Mouse (Mus musculus) gastrocnemius, postnatal 25 days (tissue): ENCODE data around the gene Hmox1. TPM values are rescaled to one million over a fixed set of nuclear protein-coding genes. Genes with fewer than 3 reads are reported as not detected.

Experiments used
- DNase-seq: peaks from one replicate; pipeline ENCODE4 v3.0.0; 2022
- total RNA-seq, 2 experiments: library from RNA; stranded (reverse); gene quantifications; 1 replicate in 1 of 2; 2 replicates in 1 of 2; pipeline ENCODE4 v1.2.3; 2021

Hmox1 gene
- total RNA-seq, 2 experiments from 2014 or later = 4.0 to 7.4 TPM

DNA sequence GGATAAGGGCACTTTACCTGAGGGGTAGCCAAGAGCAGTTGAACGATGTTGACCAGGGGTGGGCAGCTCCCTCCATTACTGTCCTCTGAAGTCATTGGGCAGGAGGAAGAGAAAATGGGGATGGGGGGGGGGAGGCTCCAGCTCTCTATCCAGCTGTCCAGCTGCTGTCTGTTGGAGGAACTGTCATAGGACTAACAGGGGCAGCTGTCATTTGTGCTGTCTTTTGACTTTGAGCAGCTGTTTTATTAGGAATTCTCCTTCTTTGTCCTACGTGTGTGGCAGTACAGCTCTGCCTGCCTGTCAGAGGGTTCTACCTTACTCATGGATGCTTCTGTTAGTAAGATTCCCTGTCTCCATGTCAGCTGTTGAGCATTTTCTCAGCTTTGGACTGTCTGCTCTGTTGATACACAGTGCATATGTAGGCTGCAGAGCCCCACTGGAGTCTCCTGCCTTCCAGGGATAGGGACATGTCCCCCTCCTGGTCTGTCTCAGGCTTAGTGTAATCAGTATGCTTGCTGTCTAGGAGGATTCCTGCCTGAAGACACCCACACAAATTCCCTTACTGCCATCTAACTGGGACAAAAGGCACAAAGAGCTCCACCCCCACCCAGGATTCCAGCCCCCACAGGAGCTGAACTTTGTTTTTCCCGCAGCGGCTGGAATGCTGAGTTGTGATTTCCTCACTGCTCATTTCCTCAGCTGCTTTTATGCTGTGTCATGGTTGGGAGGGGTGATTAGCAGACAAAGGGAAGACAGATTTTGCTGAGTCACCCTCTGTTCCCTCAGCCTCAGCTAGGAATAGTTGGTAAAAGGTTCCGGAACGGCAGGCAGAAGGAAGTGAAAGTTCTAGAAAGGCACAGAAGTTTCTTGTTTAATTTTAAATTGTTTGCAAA is 4.2 kb upstream of the Hmox1 start:
- DNase-seq = peak; percentile 72

DNA sequence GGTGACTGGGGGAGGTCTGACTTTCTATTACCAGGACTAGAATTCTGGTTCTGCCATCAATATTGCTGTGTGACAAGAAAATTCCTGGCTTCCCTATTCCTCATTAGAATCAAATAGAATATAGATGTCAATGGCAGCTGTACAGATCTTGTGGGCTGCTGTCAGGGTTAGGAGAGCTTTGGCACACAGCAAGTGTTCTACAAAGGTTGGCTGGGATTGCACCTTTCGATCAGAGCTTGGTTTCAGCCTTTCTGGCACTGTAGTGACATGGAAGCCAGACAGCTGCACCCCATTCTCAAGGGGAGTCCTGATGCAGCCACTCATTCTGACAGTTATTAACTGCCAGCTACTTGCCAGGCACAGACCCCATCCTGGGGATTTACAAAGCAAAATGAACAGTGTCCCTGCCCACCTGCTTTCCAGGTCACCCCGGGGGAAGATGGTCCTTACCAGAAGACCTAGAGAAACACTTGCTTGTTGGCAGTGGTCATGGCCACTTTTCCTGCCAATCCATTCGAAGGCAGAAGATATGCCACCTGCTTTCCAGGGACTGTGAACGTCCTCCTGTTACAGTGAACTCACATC is 2.5 kb upstream of the Hmox1 start:
- no peak for DNase-seq

GRCm38 (mm10) chr8:75102956-75103355 is 9.5 kb downstream of the Hmox1 start:
- DNase-seq = no peak

GRCm38 (mm10) chr8:75103376-75103878 is 10.0 kb downstream of the Hmox1 start:
- DNase-seq = no peak

- peak; percentile 67 for DNase-seq
Observed at GRCm38 (mm10) chr8:75108527-75109235, 15.3 kb downstream of the Hmox1 start.

DNA sequence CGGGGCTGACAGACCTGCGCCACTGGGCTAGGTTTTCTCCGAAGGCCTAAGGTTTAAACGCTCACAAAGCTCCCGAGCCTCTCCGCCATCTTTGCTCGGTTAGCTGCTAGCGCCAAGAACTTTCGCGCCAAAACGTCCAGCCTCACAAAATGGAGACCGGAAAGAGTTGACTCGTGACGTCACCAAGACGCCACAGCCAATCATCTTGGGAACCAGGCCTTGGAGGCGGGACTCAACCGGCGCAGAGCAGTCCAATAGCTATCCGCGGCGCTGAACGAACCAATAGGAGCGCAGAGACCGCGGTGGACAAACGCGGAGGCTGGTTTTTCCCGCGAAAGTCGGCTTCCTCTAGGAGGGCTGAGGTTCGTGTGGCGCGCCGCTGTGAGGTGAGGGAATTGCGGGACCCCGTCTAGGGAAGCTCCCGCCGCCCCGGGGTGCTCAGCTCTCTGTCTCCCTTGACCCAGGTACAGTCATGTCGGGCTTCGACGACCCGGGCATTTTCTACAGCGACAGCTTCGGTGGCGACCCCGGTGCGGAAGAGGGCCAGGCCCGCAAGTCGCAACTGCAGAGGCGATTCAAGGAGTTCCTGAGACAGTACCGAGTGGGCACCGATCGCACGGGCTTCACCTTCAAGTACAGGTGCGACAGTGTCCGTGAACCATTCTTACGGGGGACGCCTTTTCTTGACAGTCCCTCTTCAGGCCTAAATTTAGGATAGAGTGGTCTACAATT is 16.0 kb downstream of the Hmox1 start, which contains the start of gene Mcm5:
Gene Mcm5, plus strand, starts transcription at position 334 of the 732 bp plus-strand sequence.
- DNase-seq = peak; percentile 98

GRCm38 (mm10) chr8:75110093-75110492 is 16.7 kb downstream of the Hmox1 start:
- DNase-seq = no peak

- DNase-seq = no peak
Observed at GRCm38 (mm10) chr8:75118505-75118904, 25.1 kb downstream of the Hmox1 start.

DNA sequence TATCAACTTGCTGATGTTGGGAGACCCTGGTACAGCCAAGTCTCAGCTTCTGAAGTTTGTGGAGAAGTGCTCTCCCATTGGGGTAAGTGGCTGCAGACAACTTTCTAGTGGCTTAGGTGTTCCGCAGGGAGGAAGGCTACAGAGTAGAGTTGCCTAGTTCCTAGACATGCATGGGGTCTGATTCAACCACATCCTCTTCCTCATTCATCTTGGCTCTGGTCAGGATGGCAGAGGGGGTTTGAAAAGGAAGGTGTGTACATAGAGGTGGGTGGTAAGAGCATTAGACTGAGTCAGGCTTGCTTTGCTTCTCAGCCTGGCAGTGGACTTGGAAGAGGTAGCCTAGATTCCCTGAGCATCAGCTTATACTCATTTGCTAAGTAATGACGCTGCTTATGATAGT is 25.9 kb downstream of the Hmox1 start:
- DNase-seq = no peak

DNA sequence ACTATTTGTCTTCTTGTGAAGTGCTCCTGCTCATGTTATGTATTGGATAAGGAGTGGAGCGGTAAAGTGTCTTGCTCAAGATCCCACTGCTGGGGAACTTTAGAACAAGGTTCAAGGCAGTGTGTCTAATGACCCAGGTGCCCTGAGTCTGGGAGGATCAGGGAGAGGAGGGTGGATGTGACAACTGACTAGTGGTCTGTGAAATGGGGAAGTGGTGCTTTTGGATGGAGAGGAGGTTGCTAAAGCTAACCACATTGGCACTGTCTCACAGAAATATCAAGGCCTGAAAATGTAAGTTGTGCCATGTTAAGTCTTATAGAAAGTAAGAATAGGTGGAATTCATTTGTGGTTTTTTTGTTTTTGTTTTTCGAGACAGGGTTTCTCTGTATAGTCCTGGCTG is 26.3 kb downstream of the Hmox1 start:
- DNase-seq = no peak

GRCm38 (mm10) chr8:75127406-75127805 is 34.0 kb downstream of the Hmox1 start:
- no peak for DNase-seq

- DNase-seq = no peak
Observed at GRCm38 (mm10) chr8:75132485-75132884, 39.1 kb downstream of the Hmox1 start.

DNA sequence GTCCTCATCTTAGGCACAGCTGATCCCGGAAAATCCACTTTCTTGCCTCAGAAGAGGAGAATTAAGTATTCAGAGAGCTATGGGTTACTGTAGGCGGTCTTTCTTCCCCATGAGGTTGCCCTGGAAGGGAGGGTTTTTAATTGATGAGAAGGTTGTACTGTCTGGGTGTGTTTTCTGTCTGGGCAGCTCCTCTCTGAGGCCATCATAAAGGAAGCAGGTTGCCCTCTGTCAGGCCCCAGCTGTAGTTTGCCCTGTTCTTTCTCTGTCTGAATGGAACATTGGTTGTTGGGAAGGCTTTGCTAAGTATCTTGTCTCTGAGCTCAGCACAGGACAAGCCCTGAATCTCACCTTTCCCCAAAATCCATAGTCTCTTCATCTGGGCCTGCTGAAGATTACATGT is 40.0 kb downstream of the Hmox1 start:
- no peak for DNase-seq

GRCm38 (mm10) chr8:75134603-75135391 is 41.4 kb downstream of the Hmox1 start:
- DNase-seq = peak; percentile 59

DNA sequence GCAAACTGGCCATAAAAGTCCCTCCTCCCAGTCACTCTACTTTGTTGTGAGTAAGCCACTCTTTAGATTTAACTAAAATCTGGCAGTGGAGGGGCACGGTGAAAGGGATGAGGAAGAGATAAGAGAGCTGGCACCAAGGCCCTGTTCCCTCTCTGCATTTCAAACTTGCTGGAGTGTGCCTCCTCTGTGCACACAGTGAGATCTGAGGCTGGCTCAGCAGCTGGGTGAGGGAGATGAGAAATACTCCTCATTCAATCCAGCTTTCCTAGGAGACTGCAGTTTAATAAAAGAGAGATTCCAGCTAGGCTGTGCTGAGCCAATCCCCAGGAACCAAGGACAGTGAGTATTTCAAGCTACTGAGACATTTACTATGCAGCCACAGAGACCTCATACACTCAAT is 42.3 kb downstream of the Hmox1 start:
- no peak for DNase-seq

- DNase-seq = no peak
Observed at GRCm38 (mm10) chr8:75136256-75136655, 42.8 kb downstream of the Hmox1 start.

DNA sequence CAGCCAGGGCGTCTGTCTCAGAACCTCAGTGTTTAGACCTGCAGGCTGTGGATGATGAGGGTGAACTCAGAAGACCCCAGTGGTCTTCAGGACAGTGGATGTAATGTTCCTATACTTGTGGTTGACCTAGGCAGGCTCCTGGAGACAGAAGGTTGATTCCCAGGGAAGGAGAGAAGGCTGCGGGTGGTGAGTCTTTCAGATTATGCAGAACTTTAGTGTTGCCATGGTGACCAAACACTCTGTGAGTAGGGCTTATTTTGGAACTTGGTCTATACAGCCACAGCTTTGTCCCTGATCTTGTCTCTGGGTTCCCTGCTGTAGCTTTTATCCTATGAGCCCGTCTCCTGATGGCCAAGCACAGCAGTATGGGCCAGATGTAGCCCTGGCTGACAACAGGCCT is 44.1 kb downstream of the Hmox1 start:
- DNase-seq = no peak
